Mouse (Mus musculus): Measurements from ENCODE around the gene Cdk6. TPM values are rescaled to one million over a fixed set of nuclear protein-coding genes. Genes with fewer than 3 reads are reported as not detected.

Cdk6 gene
- total and polyA plus RNA-seq, 3 experiments = 79.0 to 318 (median 197) TPM

DNA sequence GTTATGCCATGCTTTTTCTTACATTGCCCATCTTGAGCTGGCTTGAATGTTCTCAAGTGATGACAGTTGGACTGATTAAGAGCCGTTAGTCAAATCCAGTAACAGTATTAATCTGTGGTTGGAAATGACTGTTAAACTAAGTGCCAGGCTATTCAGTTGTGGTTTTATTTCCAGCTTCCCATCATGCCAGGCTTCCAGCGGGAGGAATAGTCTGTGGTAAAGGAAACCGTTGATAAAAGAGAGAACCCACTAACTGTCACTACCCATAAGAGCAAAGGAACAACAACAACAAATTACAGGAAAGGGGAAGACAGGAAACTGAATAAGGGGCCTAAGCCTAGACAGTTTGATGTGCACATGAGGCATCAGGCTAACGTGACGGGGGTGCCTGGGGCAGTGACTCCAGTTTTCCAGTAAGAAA lies 156.2 kb downstream of the Cdk6 start (continued):
- no peak for TF ChIP-seq ZC3H11A (IDR thresholded peaks at IDR 0.05; ENCODE audit: low read depth, low read length)
- TF ChIP-seq POLR2AphosphoS5 (IDR thresholded peaks at IDR 0.05; ENCODE audit: borderline replicate concordance, low read depth, low read length) = no peak
- peak; percentile 37; the same call in 1 of the 2 replicates for TF ChIP-seq HCFC1 (IDR thresholded peaks at IDR 0.05; ENCODE audit: low read depth, low read length)
- TF ChIP-seq GABPA (IDR thresholded peaks at IDR 0.05; ENCODE audit: low read depth, low read length) = no peak
- peak; percentile 72; the same call in 1 of the 2 replicates for TF ChIP-seq RCOR1 (IDR thresholded peaks at IDR 0.05; ENCODE audit: low read depth, low read length)
- peak; percentile 45; the same call in 1 of the 2 replicates for TF ChIP-seq POLR2AphosphoS2 (IDR thresholded peaks at IDR 0.05; ENCODE audit: low read length)
- no peak for TF ChIP-seq USF2 (IDR thresholded peaks at IDR 0.05; ENCODE audit: borderline replicate concordance in 1 of 2, insufficient read depth in 1 of 2, low read depth in 1 of 2, low read length in 2 of 2)
- no peak for TF ChIP-seq USF1 (IDR thresholded peaks at IDR 0.05; ENCODE audit: low read depth, low read length)
- TF ChIP-seq RAD21 (IDR thresholded peaks at IDR 0.05; ENCODE audit: low read depth, low read length) = no peak
- TF ChIP-seq MAFK (IDR thresholded peaks at IDR 0.05; ENCODE audit: borderline replicate concordance, low read depth, low read length) = peak; percentile 72; the same call in 1 of the 2 replicates
- no peak; the same call in 1 of the 2 replicates for TF ChIP-seq MYC (IDR thresholded peaks at IDR 0.05; ENCODE audit: low read depth, low read length)
- peak; percentile 95 for TF ChIP-seq JUND (IDR thresholded peaks at IDR 0.05; ENCODE audit: low read depth, low read length)
- TF ChIP-seq TBP (IDR thresholded peaks at IDR 0.05; ENCODE audit: low read depth, low read length) = 0 out of 2 replicates have a peak, but pooled peaks have one; percentile 73
- TF ChIP-seq ZKSCAN1 (IDR thresholded peaks at IDR 0.05; ENCODE audit: low read depth, low read length) = no peak
- TF ChIP-seq SIN3A (IDR thresholded peaks at IDR 0.05; ENCODE audit: low read length) = peak; percentile 99
- peak; percentile 54; the same call in 1 of the 2 replicates for TF ChIP-seq E2F4 (IDR thresholded peaks at IDR 0.05; ENCODE audit: borderline replicate concordance, low read depth, low read length)
- TF ChIP-seq BHLHE40 (IDR thresholded peaks at IDR 0.05; ENCODE audit: borderline replicate concordance, low read depth, low read length) = peak; percentile 80
- no peak for TF ChIP-seq ELF1 (IDR thresholded peaks at IDR 0.05; ENCODE audit: low read depth, low read length)
- TF ChIP-seq NRF1 (IDR thresholded peaks at IDR 0.05; ENCODE audit: insufficient read depth, low read depth, low read length, poor library complexity, severe bottlenecking) = no peak
- TF ChIP-seq CHD2 (IDR thresholded peaks at IDR 0.05; ENCODE audit: low read length) = peak; percentile 61; the same call in 1 of the 2 replicates
- peak; percentile 100 for TF ChIP-seq EP300 (IDR thresholded peaks at IDR 0.05; ENCODE audit: low read depth in 1 of 2, low read length in 2 of 2)

DNA sequence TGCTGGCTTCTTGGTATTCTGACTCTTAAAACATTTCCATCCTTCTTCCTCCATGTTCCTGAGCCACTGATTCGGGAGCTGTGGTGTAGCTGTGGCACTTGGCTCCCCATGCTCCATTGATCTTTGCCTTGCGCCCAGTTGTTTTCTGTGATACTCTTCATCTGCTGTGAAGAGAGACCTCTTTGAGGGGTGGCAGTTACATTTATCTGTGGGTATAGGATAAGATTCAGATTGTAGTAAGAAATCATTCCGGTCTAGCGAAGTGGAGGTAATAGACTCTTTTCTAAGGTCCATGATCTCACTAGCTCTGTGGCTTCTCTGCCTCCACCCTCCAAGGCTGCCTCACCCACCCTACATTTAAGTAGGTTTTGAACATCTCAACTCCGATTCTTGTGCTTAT lies 159.0 kb downstream of the Cdk6 start:
- no peak for TF ChIP-seq E2F4 (IDR thresholded peaks at IDR 0.05; ENCODE audit: borderline replicate concordance, low read depth, low read length)
- no peak for TF ChIP-seq MAX (IDR thresholded peaks at IDR 0.05; ENCODE audit: low read length)
- no peak for TF ChIP-seq ETS1 (IDR thresholded peaks at IDR 0.05; ENCODE audit: low read depth, low read length)
- no peak for TF ChIP-seq CHD2 (IDR thresholded peaks at IDR 0.05; ENCODE audit: low read length)
- TF ChIP-seq MYB (IDR thresholded peaks at IDR 0.05; ENCODE audit: low read depth, low read length) = no peak
- peak; percentile 80 for TF ChIP-seq RCOR1 (IDR thresholded peaks at IDR 0.05; ENCODE audit: low read depth, low read length)
- TF ChIP-seq BHLHE40 (IDR thresholded peaks at IDR 0.05; ENCODE audit: borderline replicate concordance, low read depth, low read length) = no peak
- no peak for TF ChIP-seq NELFE (IDR thresholded peaks at IDR 0.05; ENCODE audit: low read depth, low read length)
- peak in 1 of 2 experiments; percentile 63; a peak in 1 of 4 replicates for TF ChIP-seq EP300 (IDR thresholded peaks at IDR 0.05; ENCODE audit: low read depth in 1 of 2, low read length in 2 of 2)
- TF ChIP-seq HCFC1 (IDR thresholded peaks at IDR 0.05; ENCODE audit: low read depth, low read length) = no peak
- no peak for TF ChIP-seq CTCF (IDR thresholded peaks at IDR 0.05 in 2 of 3, conservative IDR thresholded peaks at IDR 0.05 in 1 of 3; ENCODE audit: control insufficient read depth in 1 of 3, insufficient read depth in 1 of 3, low read depth in 2 of 3, low read length in 3 of 3, poor library complexity in 1 of 3, severe bottlenecking in 1 of 3)
- TF ChIP-seq TBP (IDR thresholded peaks at IDR 0.05; ENCODE audit: low read depth, low read length) = no peak
- no peak for TF ChIP-seq ZC3H11A (IDR thresholded peaks at IDR 0.05; ENCODE audit: low read depth, low read length)
- no peak for TF ChIP-seq POLR2AphosphoS2 (IDR thresholded peaks at IDR 0.05; ENCODE audit: low read length)
- TF ChIP-seq POLR2A (IDR thresholded peaks at IDR 0.05; ENCODE audit: control insufficient read depth in 1 of 2, insufficient read depth in 1 of 2, low read depth in 1 of 2, low read length in 2 of 2, poor library complexity in 1 of 2) = no peak
- TF ChIP-seq POLR2AphosphoS5 (IDR thresholded peaks at IDR 0.05; ENCODE audit: borderline replicate concordance, low read depth, low read length) = no peak
- 0 out of 2 replicates have a peak, but pooled peaks have one; percentile 19 for TF ChIP-seq GATA1 (IDR thresholded peaks at IDR 0.05; ENCODE audit: low read depth, low read length)
- Histone ChIP-seq H3K27ac (ENCODE audit: control insufficient read depth, low read depth, low read length) (peak overlapping the region; percentile 19; the same call in 1 of the 2 replicates), H3K79me2 (ENCODE audit: control insufficient read depth, insufficient read depth, low read length, poor library complexity) (peaks cover 23% of the 10 kb centered on the region), H3K4me1 (ENCODE audit: control insufficient read depth in 1 of 2, insufficient read depth in 2 of 2, low read length in 2 of 2) (peaks cover 45 to 59% of the 10 kb centered on the region in 2 experiments), H3K36me3 (ENCODE audit: control insufficient read depth in 1 of 2, insufficient read depth in 2 of 2, low read length in 2 of 2) (peaks cover 44 to 75% of the 10 kb centered on the region in 2 experiments), H3K9ac (ENCODE audit: control insufficient read depth, low read depth, low read length, poor library complexity, severe bottlenecking) (no peak overlapping the region), H3K4me3 (ENCODE audit: control insufficient read depth in 1 of 2, insufficient read depth in 1 of 2, low read depth in 2 of 2, low read length in 2 of 2) (no peak overlapping the region), H3K9me3 (replicated peaks; ENCODE audit: insufficient read depth, low read length) (no peaks in the 10 kb centered on the region), H3K27me3 (ENCODE audit: control insufficient read depth in 1 of 2, insufficient read depth in 2 of 2, low read length in 2 of 2) (no peaks in the 10 kb centered on the region)
- DNase-seq (ENCODE audit: low read depth, low spot score) = no peak
